In genomic region chr15:80844262-80844661, GRCm38 (mm10) we compare ENCODE assay signal across 26 mouse cellular contexts.
DNase-seq lines count a peak whose midpoint lies in the region; ATAC-seq lines count a peak whose summit lies in the region.
"Had no signal": no experiment of that assay in that cellular context is flagged by ENCODE, and none has a peak within 500 bp of the region (broad histone marks: within the 10 kb centered on the region; RNA-seq: fewer than 3 reads in every experiment).

No protein-coding gene starts in this region.

- no peak overlapping the region for H3K4me3 ChIP-seq in hindbrain, embryonic 14.5 days (replicated peaks; ENCODE audit: low read length)
- no peak overlapping the region for H3K4me3 ChIP-seq in hindbrain, embryonic 12.5 days
- no peak overlapping the region for H3K4me3 ChIP-seq in liver, embryonic 16.5 days (ENCODE audit: low read depth, low read length)
- H3K4me3 ChIP-seq: hindbrain, embryonic 13.5 days; left cerebral cortex, adult 2 months; myocyte; neural tube, embryonic 12.5 days had no signal

- no peak for DNase-seq in hindbrain, embryonic 14.5 days (ENCODE audit: low spot score)
- DNase-seq in testis, postnatal 10 days (ENCODE audit: low spot score), result peak; percentile 22
- no peak for DNase-seq in testis, postnatal 14 days (ENCODE audit: low spot score)
- no peak for DNase-seq in layer of hippocampus, adult 9-10 months (ENCODE audit: low spot score)
- no peak for DNase-seq in retina, postnatal 1 day
- DNase-seq: adrenal gland, adult 8-10 months; cerebellum, adult 11-12 months; cerebellum, adult 9-11 months; gastrocnemius, postnatal 14 days; heart, postnatal 36 days; kidney, adult 9 months; kidney, postnatal 10 days; lung, embryonic 14.5 days; lung, postnatal 14 days; thymus, postnatal 14 days had no signal

- ATAC-seq in hindbrain, embryonic 14.5 days (ENCODE audit: low FRiP score), result no peak
- ATAC-seq in hindbrain, embryonic 12.5 days (ENCODE audit: low FRiP score), result no peak
- ATAC-seq in liver, embryonic 16.5 days (ENCODE audit: low read depth), result no peak
- ATAC-seq: forebrain, embryonic 14.5 days; intestine, postnatal 0 days; midbrain, embryonic 16.5 days had no signal

- no peaks in the 10 kb centered on the region for H3K9me3 ChIP-seq in hindbrain, embryonic 14.5 days (ENCODE audit: control insufficient read depth, low read length)
- H3K9me3 ChIP-seq in hindbrain, embryonic 12.5 days (replicated peaks), result no peaks in the 10 kb centered on the region
- H3K9me3 ChIP-seq in liver, embryonic 16.5 days (replicated peaks; ENCODE audit: control insufficient read depth, low read length), result no peaks in the 10 kb centered on the region
- H3K9me3 ChIP-seq: hindbrain, embryonic 13.5 days; neural tube, embryonic 12.5 days had no signal

- 85% methylated on average over 1 of the region's 1 CpGs for WGBS in hindbrain, embryonic 14.5 days
- WGBS in hindbrain, embryonic 12.5 days, result 84% methylated on average over 1 of the region's 1 CpGs
- WGBS in liver, embryonic 16.5 days (ENCODE audit: insufficient replicate concordance), result 60% methylated on average over 1 of the region's 1 CpGs

- H3K4me2 ChIP-seq in hindbrain, embryonic 14.5 days (replicated peaks), result no peak overlapping the region
- H3K4me2 ChIP-seq in hindbrain, embryonic 12.5 days (replicated peaks), result no peak overlapping the region
- H3K4me2 ChIP-seq in liver, embryonic 16.5 days (ENCODE audit: low read depth, low read length), result no peak overlapping the region
- H3K4me2 ChIP-seq: heart, embryonic 11.5 days; hindbrain, embryonic 13.5 days; lung, embryonic 14.5 days; midbrain, embryonic 11.5 days; neural tube, embryonic 12.5 days had no signal

- no peaks in the 10 kb centered on the region for H3K36me3 ChIP-seq in hindbrain, embryonic 14.5 days (replicated peaks; ENCODE audit: control insufficient read depth, insufficient read depth)
- H3K36me3 ChIP-seq in hindbrain, embryonic 12.5 days, result no peaks in the 10 kb centered on the region
- no peaks in the 10 kb centered on the region for H3K36me3 ChIP-seq in liver, embryonic 16.5 days (ENCODE audit: control insufficient read depth, insufficient read depth)
- H3K36me3 ChIP-seq: hindbrain, embryonic 13.5 days; neural tube, embryonic 12.5 days had no signal

- peaks cover 2% of the 10 kb centered on the region; the same call in 1 of the 2 replicates for H3K4me1 ChIP-seq in hindbrain, embryonic 14.5 days (replicated peaks; ENCODE audit: control insufficient read depth, insufficient read depth, low read length)
- peaks cover 4% of the 10 kb centered on the region; the same call in 1 of the 2 replicates for H3K4me1 ChIP-seq in hindbrain, embryonic 12.5 days
- H3K4me1 ChIP-seq in liver, embryonic 16.5 days (ENCODE audit: control insufficient read depth, low read depth, low read length), result peaks cover 22% of the 10 kb centered on the region

- H3K27ac ChIP-seq in hindbrain, embryonic 14.5 days, result 0 out of 2 replicates have a peak overlapping the region, but pooled peaks have one; percentile 9
- no peak overlapping the region for H3K27ac ChIP-seq in hindbrain, embryonic 12.5 days
- 0 out of 2 replicates have a peak overlapping the region, but pooled peaks have one; percentile 20 for H3K27ac ChIP-seq in liver, embryonic 16.5 days (ENCODE audit: low read length)
- H3K27ac ChIP-seq: hindbrain, embryonic 13.5 days; left cerebral cortex, adult 2 months; neural tube, embryonic 12.5 days had no signal

- H3K9ac ChIP-seq in hindbrain, embryonic 14.5 days, result no peak overlapping the region
- no peak overlapping the region for H3K9ac ChIP-seq in hindbrain, embryonic 12.5 days
- H3K9ac ChIP-seq in liver, embryonic 16.5 days (ENCODE audit: low read depth, low read length), result no peak overlapping the region
- H3K9ac ChIP-seq: hindbrain, embryonic 13.5 days; lung, embryonic 14.5 days; neural tube, embryonic 12.5 days had no signal

- no peaks in the 10 kb centered on the region for H3K27me3 ChIP-seq in hindbrain, embryonic 14.5 days (ENCODE audit: control insufficient read depth, insufficient read depth, low read length)
- no peaks in the 10 kb centered on the region for H3K27me3 ChIP-seq in hindbrain, embryonic 12.5 days
- H3K27me3 ChIP-seq in liver, embryonic 16.5 days (ENCODE audit: control insufficient read depth, insufficient read depth, low read depth, low read length), result no peaks in the 10 kb centered on the region
- H3K27me3 ChIP-seq: hindbrain, embryonic 13.5 days; neural tube, embryonic 12.5 days had no signal
